Mouse (Mus musculus): ENCODE measurements at regions not wholly inside any gene's neighbourhood (a gene's known extent, or its start where the extent isn't known, plus 50 kb on each side); places are given as distances from the start of the nearest gene placed in this dataset.

DNA sequence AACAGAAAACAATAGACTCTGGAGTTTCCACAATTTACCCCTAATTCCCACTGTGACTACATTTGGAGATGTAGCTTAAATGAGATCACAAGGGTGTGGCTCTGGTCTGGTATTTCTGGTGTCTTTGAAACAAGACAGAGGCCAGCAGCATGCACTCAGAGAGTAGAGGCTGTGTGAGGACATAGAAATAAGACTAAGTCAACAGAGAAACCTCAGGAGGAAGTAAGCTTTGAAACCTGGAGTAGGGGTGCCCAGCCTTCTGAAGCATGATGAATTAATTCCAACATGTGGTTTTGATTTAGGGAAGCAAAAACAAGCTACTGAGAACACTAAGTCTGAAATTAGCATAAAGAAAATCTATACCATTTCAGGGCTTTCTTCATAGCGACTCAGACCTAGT is 223.7 kb downstream of the Antxr2 start:
- TF ChIP-seq CTCF (IDR thresholded peaks at IDR 0.05; ENCODE audit: low read depth) (no peak), EP300 (optimal IDR thresholded peaks at IDR 0.05) (no peak)
